Mouse (Mus musculus): ENCODE results near the gene Tead1. TPM values are rescaled to one million over a fixed set of nuclear protein-coding genes. Genes with fewer than 3 reads are reported as not detected.

The Tead1 gene
- polyA plus RNA-seq (2015; fragmentation: Nextera tagmentation; extraction: Ambion mirVana): 14.9 and 17.1 TPM in 2 replicates

DNA sequence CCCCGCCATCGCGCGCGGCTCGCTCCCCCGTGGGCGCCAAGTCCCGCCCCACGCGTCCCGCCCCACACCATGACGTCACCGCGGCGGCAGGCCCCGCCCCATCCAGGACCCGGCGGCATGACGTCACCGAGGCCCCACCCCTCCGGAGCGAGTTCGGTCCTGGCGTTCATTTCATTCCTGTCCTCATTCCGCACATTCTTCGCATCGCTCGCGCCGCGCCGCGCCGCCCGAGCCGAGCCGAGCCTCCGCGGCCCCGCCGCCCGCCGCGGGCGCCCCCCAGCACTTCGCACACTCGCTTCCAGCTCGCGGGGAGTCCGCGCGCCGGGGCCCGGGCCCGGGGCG is at the start of gene Tead1:
TSS of gene Tead1 (plus strand) at position 148 of the 342 bp plus-strand sequence.
- peak; percentile 81 for ATAC-seq (replicated peaks; ENCODE audit: low FRiP score, low read depth)
- WGBS: 1% methylated on average over 47 of the region's 57 CpGs

DNA sequence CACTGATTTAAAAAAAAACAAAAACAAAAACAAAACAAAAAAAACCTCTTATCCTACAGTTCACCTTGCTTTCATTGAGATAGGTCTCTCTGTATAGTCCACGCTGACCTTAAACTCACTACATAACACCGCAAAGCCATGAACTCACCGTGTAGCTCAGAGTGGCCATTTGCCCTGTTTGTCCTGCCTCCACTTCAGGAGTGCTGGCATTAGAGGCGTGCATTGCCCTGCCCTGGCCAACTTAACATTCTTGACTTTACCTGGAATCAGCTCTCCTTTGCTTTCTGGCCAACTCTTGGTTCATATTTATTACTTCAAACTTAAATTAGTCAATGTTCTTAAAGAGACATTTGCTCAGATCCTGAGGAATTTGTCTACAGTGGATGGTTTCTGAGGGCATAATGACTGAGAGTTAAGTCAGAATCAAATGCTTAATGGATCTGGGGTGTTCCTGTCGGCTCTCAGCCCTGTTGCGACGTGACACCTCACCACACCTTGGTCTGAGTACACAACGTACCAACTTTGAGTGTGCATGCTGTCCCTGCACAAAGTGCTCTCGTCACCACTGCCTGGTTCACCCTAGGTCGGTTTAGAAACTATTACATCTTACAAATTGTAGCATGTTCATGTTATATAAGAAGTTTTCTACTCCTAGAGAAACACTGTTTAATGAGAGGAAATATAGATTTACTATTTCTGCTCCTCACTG is 44.5 kb upstream of the Tead1 start:
- H3K27me3 ChIP-seq (ENCODE audit: insufficient read depth, low read length): no peaks in the 10 kb centered on the region
- H3K27ac ChIP-seq: no peak overlapping the region
- H3K4me2 ChIP-seq (ENCODE audit: low read length): no peak overlapping the region
- H3K36me3 ChIP-seq (ENCODE audit: insufficient read depth, low read length): no peaks in the 10 kb centered on the region
- DNase-seq (ENCODE audit: low spot score) (no peak), ATAC-seq (replicated peaks; ENCODE audit: low FRiP score, low read depth) (no peak)
- no peak overlapping the region for H3K9ac ChIP-seq (ENCODE audit: low read depth, low read length)
- H3K9me3 ChIP-seq (replicated peaks; ENCODE audit: low read length): no peaks in the 10 kb centered on the region
- no peak overlapping the region for H3K4me3 ChIP-seq (replicated peaks; ENCODE audit: low read depth, low read length)
- H3K4me1 ChIP-seq (replicated peaks; ENCODE audit: insufficient read depth, low read length): no peaks in the 10 kb centered on the region
- TF ChIP-seq CTCF (IDR thresholded peaks at IDR 0.05; ENCODE audit: low read depth): no peak
- 82% methylated on average over 10 of the region's 10 CpGs for WGBS

More for the DNA sequence above, at the start of gene Tead1:
- peak within 1 kb of the TSS; percentile 94 for H3K4me2 ChIP-seq (ENCODE audit: low read length)
- no peaks in the 10 kb centered on the region for H3K36me3 ChIP-seq (ENCODE audit: insufficient read depth, low read length)
- H3K27me3 ChIP-seq (ENCODE audit: insufficient read depth, low read length): no peaks in the 10 kb centered on the region
- H3K4me3 ChIP-seq (replicated peaks; ENCODE audit: low read depth, low read length): peak within 1 kb of the TSS; percentile 76
- no peak for TF ChIP-seq CTCF (IDR thresholded peaks at IDR 0.05; ENCODE audit: low read depth)
- no peaks in the 10 kb centered on the region for H3K9me3 ChIP-seq (replicated peaks; ENCODE audit: low read length)
- H3K9ac ChIP-seq (ENCODE audit: low read depth, low read length): peak within 1 kb of the TSS; percentile 95
- peak; percentile 93 for DNase-seq (ENCODE audit: low spot score)
- peaks cover 4% of the 10 kb centered on the region for H3K4me1 ChIP-seq (replicated peaks; ENCODE audit: insufficient read depth, low read length)
- peak within 1 kb of the TSS; percentile 98 for H3K27ac ChIP-seq

DNA sequence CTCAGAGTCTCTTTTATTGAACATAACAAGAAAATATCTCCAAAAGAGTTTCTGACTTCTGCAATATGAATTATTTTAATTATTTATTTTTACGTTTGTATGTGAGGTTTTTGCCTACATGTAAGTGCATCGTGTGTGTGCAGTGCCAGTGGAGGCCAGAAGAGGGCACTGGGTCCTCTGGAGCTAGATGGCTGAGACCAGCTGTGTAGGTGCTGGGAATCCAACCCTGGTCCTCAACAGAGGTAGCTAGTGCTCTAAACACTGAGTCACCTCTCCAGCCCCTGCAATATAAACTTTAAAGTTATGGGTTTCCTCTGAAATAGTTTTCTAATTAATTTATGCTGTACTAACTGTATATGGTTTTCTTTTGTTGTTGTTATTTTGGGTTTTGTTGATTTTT is 43.2 kb upstream of the Tead1 start:
- H3K27ac ChIP-seq: no peak overlapping the region
- no peak overlapping the region for H3K4me3 ChIP-seq (replicated peaks; ENCODE audit: low read depth, low read length)
- WGBS: 93% methylated on average over 2 of the region's 2 CpGs

DNA sequence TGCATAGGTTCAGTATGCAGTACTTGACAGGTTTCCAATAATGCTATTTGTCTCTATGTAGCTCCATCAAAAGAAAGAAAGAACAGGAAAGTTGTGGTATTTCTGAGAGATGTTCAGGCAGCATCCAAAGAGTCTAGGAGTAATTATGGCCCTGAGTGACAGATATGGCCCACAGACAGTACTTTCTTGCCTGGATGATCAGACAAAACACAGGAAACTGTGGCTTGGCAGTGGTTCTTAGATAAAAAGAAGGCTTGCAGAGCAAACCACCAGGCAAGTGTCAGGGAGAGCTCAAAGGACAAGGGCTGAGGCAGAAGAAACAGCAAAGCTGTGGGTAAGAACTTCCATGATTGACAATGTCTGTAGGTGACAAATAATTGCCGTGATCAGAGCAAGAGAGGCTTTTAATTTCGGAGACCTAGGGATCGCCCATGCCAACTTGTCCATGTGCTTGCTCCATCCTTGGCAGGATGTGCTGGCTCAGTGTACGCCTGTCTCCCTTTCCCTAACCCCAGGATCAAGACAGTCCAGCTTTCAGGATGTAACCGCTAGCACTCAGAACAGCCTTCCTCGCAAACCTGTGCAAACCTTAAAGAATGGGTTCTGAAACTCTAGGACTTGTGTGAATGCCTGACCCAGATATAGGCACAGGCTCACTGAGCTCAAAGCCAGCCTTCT is 35.1 kb upstream of the Tead1 start:
- Histone ChIP-seq H3K36me3 (ENCODE audit: insufficient read depth, low read length) (no peaks in the 10 kb centered on the region), H3K9ac (ENCODE audit: low read depth, low read length) (no peak overlapping the region), H3K27me3 (ENCODE audit: insufficient read depth, low read length) (no peaks in the 10 kb centered on the region), H3K9me3 (replicated peaks; ENCODE audit: low read length) (no peaks in the 10 kb centered on the region), H3K4me3 (replicated peaks; ENCODE audit: low read depth, low read length) (no peak overlapping the region), H3K4me2 (ENCODE audit: low read length) (no peak overlapping the region), H3K27ac (no peak overlapping the region), H3K4me1 (replicated peaks; ENCODE audit: insufficient read depth, low read length) (no peaks in the 10 kb centered on the region)
- ATAC-seq (replicated peaks; ENCODE audit: low FRiP score, low read depth) (no peak), DNase-seq (ENCODE audit: low spot score) (peak; percentile 9)
- WGBS: 92% methylated on average over 6 of the region's 6 CpGs
- TF ChIP-seq CTCF (IDR thresholded peaks at IDR 0.05; ENCODE audit: low read depth): no peak

More for the DNA sequence above, 43.2 kb upstream of the Tead1 start:
- TF ChIP-seq CTCF (IDR thresholded peaks at IDR 0.05; ENCODE audit: low read depth): no peak; the same call in 1 of the 2 replicates
- ATAC-seq (replicated peaks; ENCODE audit: low FRiP score, low read depth) (no peak), DNase-seq (ENCODE audit: low spot score) (no peak)
- Histone ChIP-seq H3K36me3 (ENCODE audit: insufficient read depth, low read length) (no peaks in the 10 kb centered on the region), H3K4me1 (replicated peaks; ENCODE audit: insufficient read depth, low read length) (no peaks in the 10 kb centered on the region), H3K9ac (ENCODE audit: low read depth, low read length) (no peak overlapping the region), H3K4me2 (ENCODE audit: low read length) (no peak overlapping the region), H3K9me3 (replicated peaks; ENCODE audit: low read length) (no peaks in the 10 kb centered on the region), H3K27me3 (ENCODE audit: insufficient read depth, low read length) (no peaks in the 10 kb centered on the region)

DNA sequence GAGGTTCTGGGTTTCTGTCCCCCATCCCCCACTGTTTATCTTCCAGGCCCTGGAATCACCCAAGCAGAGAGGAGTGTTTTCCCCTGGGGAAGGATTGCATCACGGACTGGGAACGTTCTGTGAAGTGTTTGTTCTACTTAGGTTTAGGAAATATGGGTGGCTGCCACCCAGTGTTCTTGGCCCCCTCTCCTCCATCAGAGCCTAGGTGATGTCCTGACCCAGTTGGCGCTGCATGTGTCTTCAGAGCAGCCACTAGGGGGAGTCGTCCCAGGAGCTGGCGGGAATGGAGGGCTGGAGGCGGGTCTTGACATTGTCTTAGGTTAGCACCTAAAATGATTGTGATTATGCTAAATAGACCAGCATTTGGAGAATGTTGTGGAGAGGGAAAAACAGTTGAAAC is 34.4 kb upstream of the Tead1 start:
- TF ChIP-seq CTCF (IDR thresholded peaks at IDR 0.05; ENCODE audit: low read depth): no peak; the same call in 1 of the 2 replicates
- no peaks in the 10 kb centered on the region for H3K27me3 ChIP-seq (ENCODE audit: insufficient read depth, low read length)
- WGBS: 75% methylated on average over 6 of the region's 6 CpGs
- DNase-seq (ENCODE audit: low spot score): no peak
- H3K36me3 ChIP-seq (ENCODE audit: insufficient read depth, low read length): no peaks in the 10 kb centered on the region
- H3K9ac ChIP-seq (ENCODE audit: low read depth, low read length): no peak overlapping the region
- no peaks in the 10 kb centered on the region for H3K9me3 ChIP-seq (replicated peaks; ENCODE audit: low read length)
- no peak overlapping the region for H3K27ac ChIP-seq
- ATAC-seq (replicated peaks; ENCODE audit: low FRiP score, low read depth): no peak
- no peak overlapping the region for H3K4me3 ChIP-seq (replicated peaks; ENCODE audit: low read depth, low read length)
- H3K4me2 ChIP-seq (ENCODE audit: low read length): no peak overlapping the region
- no peaks in the 10 kb centered on the region for H3K4me1 ChIP-seq (replicated peaks; ENCODE audit: insufficient read depth, low read length)

DNA sequence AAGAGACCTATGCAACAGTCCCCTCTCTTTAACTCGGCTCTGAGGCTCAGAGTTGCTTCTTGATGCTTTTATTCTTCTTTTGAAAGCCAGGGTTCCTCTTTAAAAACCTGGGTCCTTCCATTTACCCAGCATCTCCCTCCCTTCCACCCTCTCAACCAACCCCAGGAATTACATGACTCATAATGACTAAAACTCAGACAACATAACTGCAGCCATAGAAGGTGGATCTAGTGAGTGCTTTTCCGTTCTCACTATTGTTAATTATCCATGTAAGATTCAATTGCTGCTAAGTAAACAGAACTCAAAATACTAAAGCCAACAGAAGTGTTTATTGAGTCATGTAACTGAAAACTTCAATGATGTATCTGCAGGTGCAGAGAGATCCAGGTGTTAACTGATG is 33.4 kb upstream of the Tead1 start:
- no peaks in the 10 kb centered on the region for H3K4me1 ChIP-seq (replicated peaks; ENCODE audit: insufficient read depth, low read length)
- no peak for DNase-seq (ENCODE audit: low spot score)
- no peak overlapping the region for H3K4me2 ChIP-seq (ENCODE audit: low read length)

More for the DNA sequence above, 33.4 kb upstream of the Tead1 start:
- no peaks in the 10 kb centered on the region for H3K9me3 ChIP-seq (replicated peaks; ENCODE audit: low read length)
- WGBS: 80% methylated on average over 2 of the region's 2 CpGs
- H3K4me3 ChIP-seq (replicated peaks; ENCODE audit: low read depth, low read length): no peak overlapping the region
- no peaks in the 10 kb centered on the region for H3K36me3 ChIP-seq (ENCODE audit: insufficient read depth, low read length)
- no peak overlapping the region for H3K27ac ChIP-seq
- H3K27me3 ChIP-seq (ENCODE audit: insufficient read depth, low read length): no peaks in the 10 kb centered on the region
- H3K9ac ChIP-seq (ENCODE audit: low read depth, low read length): no peak overlapping the region
- TF ChIP-seq CTCF (IDR thresholded peaks at IDR 0.05; ENCODE audit: low read depth): no peak
- ATAC-seq (replicated peaks; ENCODE audit: low FRiP score, low read depth): no peak
